Mouse (Mus musculus) brain, embryonic 14.5 days (tissue): Measurements from ENCODE around the gene Prdm16.

Experiments used
- CTCF ChIP-seq: fragments of 200-500 bp; IDR thresholded peaks from 2 replicates; pipeline ENCODE4 v1.5.1; 2012; ENCODE audit warnings: inconsistent platforms, mild to moderate bottlenecking, moderate library complexity, borderline replicate concordance; ENCODE audit not compliant: insufficient read depth, insufficient read length; ENCODE audit errors: extremely low read depth
- POLR2A ChIP-seq: fragments of 200-500 bp; IDR thresholded peaks from 2 replicates; pipeline ENCODE4 v1.6.1; 2012; ENCODE audit warnings: mild to moderate bottlenecking, inconsistent platforms, borderline replicate concordance; ENCODE audit not compliant: poor library complexity, insufficient read depth, insufficient read length, severe bottlenecking; ENCODE audit errors: extremely low read depth

- TF ChIP-seq CTCF (no peak), POLR2A (no peak)
Observed at GRCm38 (mm10) chr4:154390333-154391080, 246.2 kb downstream of the Prdm16 start.
